Comparison of ENCODE assay signal across 8 mouse cellular contexts in genomic region chr13:110382447-110382901, GRCm38 (mm10). TPM values are rescaled to one million over a fixed set of nuclear protein-coding genes. Genes with fewer than 3 reads are reported as not detected.
A peak's percentile ranks its signal among the peaks of the same experiment; 100 is the strongest.
DNase-seq lines count a peak whose midpoint lies in the region; ATAC-seq lines count a peak whose summit lies in the region.

No protein-coding gene starts in this region.

- peak; percentile 67 for ATAC-seq in erythroid progenitor cell, adult 5-6 weeks (replicated peaks; ENCODE audit: low FRiP score, poor library complexity, severe bottlenecking)

- peak; percentile 48 for DNase-seq in adrenal gland, postnatal 10 days
- DNase-seq in adrenal gland, adult 18-20 months (ENCODE audit: low spot score in 2 of 2): no peak
- DNase-seq in right cerebral cortex, adult 2 months (ENCODE audit: low spot score in 2 of 2): peak; percentile 39 to 64
- no peak for DNase-seq in right cerebral cortex, postnatal 4 days
- peak; percentile 35 for DNase-seq in kidney, postnatal 14 days
- peak; percentile 55 for DNase-seq in neural tube, embryonic 10.5 days (ENCODE audit: extremely low spot score, low spot score)
- DNase-seq in left cerebral cortex, adult 9 months (ENCODE audit: low spot score in 2 of 2): no peak

RNA-seq across cellular contexts. Expression of gene Plk2, which starts 12.4 kb away (rescaled TPM):
- 10 to 100 TPM; 40.7 to 42.0 TPM for total RNA-seq in adrenal gland, postnatal 10 days (2021)
- 10 to 100 TPM; 13.0 to 18.0 TPM for total RNA-seq in adrenal gland, adult 18-20 months (2021)
- total RNA-seq in erythroid progenitor cell, adult 5-6 weeks (2015; ENCODE audit: low replicate concordance): 1.4 and 2.9 TPM in 2 replicates
- total RNA-seq in erythroid progenitor cell, adult 5-6 weeks (2017; ENCODE audit: low replicate concordance): 1.8 and 3.2 TPM in 2 replicates

RNA-seq across cellular contexts. Expression of gene Gapt, which starts 25.5 kb away (rescaled TPM):
- under 1 TPM; 0.42 TPM for total RNA-seq in adrenal gland, postnatal 10 days (2021)
- under 1 TPM; 0.19 to 0.20 TPM for total RNA-seq in adrenal gland, adult 18-20 months (2021)
- total RNA-seq in erythroid progenitor cell, adult 5-6 weeks (2015; ENCODE audit: low replicate concordance): 15.1 and 26.3 TPM in 2 replicates
- total RNA-seq in erythroid progenitor cell, adult 5-6 weeks (2017; ENCODE audit: low replicate concordance): 0.77 and 2.3 TPM in 2 replicates

Comparison
In these comparisons a context has a peak if more than half of its experiments do, and no peak if none do; other contexts are left out.
1. DNase-seq: peak in adrenal gland, postnatal 10 days (single experiment), right cerebral cortex, adult 2 months (2 of 2), kidney, postnatal 14 days (single experiment) and neural tube, embryonic 10.5 days (single experiment); none in adrenal gland, adult 18-20 months (0 of 2), right cerebral cortex, postnatal 4 days (single experiment) and left cerebral cortex, adult 9 months (0 of 2).